Mouse (Mus musculus) hindbrain, embryonic 11.5 days (tissue): ENCODE measurements around the gene Gsx1. TPM values are rescaled to one million over a fixed set of nuclear protein-coding genes. Genes with fewer than 3 reads are reported as not detected.

ENCODE experiments used
- ATAC-seq: fragments of 200-750 bp; cut with Nextera tagmentation; 2 replicates; pipeline ENCODE4 v1.8.0; 2017; ENCODE audit warnings: mild to moderate bottlenecking, moderate TSS enrichment, moderate library complexity; ENCODE audit not compliant: low FRiP score
- DNase-seq: peaks from one replicate; pipeline ENCODE4 v3.0.0-alpha.2; 2015; ENCODE audit warnings: low spot score
- H3K27ac ChIP-seq: fragments of 300-500 bp; sonication (generic); 2 replicates; pipeline ENCODE4 v1.5.1; 2014; ENCODE audit warnings: mild to moderate bottlenecking, low read depth, low read length
- H3K27me3 ChIP-seq: fragments of 300-500 bp; sonication (generic); 2 replicates; pipeline ENCODE4 v1.6.1; 2014; ENCODE audit warnings: mild to moderate bottlenecking, low read length, moderate library complexity, mixed read lengths; ENCODE audit not compliant: control insufficient read depth, insufficient read depth
- H3K36me3 ChIP-seq: fragments of 300-500 bp; sonication (generic); 2 replicates; pipeline ENCODE4 v1.6.1; 2014; ENCODE audit warnings: mild to moderate bottlenecking, low read length, moderate library complexity, mixed read lengths; ENCODE audit not compliant: control insufficient read depth, insufficient read depth
- H3K4me1 ChIP-seq: fragments of 300-500 bp; sonication (generic); replicated peaks from 2 replicates; pipeline ENCODE4 v1.6.1; 2014; ENCODE audit warnings: low read length, mixed read lengths; ENCODE audit not compliant: control insufficient read depth, insufficient read depth
- H3K4me2 ChIP-seq: fragments of 300-500 bp; sonication (generic); replicated peaks from 2 replicates; pipeline ENCODE4 v1.6.1; 2014; ENCODE audit warnings: mild to moderate bottlenecking, low read depth, low read length
- H3K4me3 ChIP-seq: fragments of 300-500 bp; sonication (generic); 2 replicates; pipeline ENCODE4 v1.5.1; 2014; ENCODE audit warnings: low read depth, low read length
- H3K9ac ChIP-seq: fragments of 300-500 bp; sonication (generic); 2 replicates; pipeline ENCODE4 v1.6.1; 2014; ENCODE audit warnings: low read depth, low read length
- H3K9me3 ChIP-seq: fragments of 300-500 bp; sonication (generic); 2 replicates; pipeline ENCODE4 v1.6.1; 2016; ENCODE audit warnings: low read length; ENCODE audit not compliant: control insufficient read depth
- WGBS: fragments of 180-500 bp; shearing (Covaris S2); extraction: QIAGEN DNeasy Blood & Tissue Kit; methylation state at CpG from one replicate; pipeline ENCODE4 v1.1.7; 2014; 5-methylcytosine and 5-hydroxymethylcytosine counted together
- polyA plus RNA-seq: library from polyadenylated mRNA; unstranded; fragments of >200 nt; fragmentation: Nextera tagmentation; extraction: Ambion mirVana; gene quantifications from 2 replicates; pipeline ENCODE4 v1.2.1, GENCODE M21; 2014

Gene Gsx1
- polyA plus RNA-seq, 1 experiment from 2014 or later: 6.7 TPM

- H3K4me3 ChIP-seq: no peak overlapping the region
- no peaks in the 10 kb centered on the region for H3K9me3 ChIP-seq
- no peaks in the 10 kb centered on the region; the same call in 1 of the 2 replicates for H3K27me3 ChIP-seq
- peak; percentile 59; the same call in 1 of the 2 replicates for ATAC-seq
- no peak overlapping the region for H3K27ac ChIP-seq
- H3K36me3 ChIP-seq: no peaks in the 10 kb centered on the region
- no peak overlapping the region for H3K4me2 ChIP-seq
- no peaks in the 10 kb centered on the region for H3K4me1 ChIP-seq
- 61% methylated on average over 7 of the region's 7 CpGs for WGBS
- H3K9ac ChIP-seq: no peak overlapping the region
- no peak for DNase-seq
These were observed 18.4 kb upstream of the Gsx1 start for GRCm38 (mm10) chr5:147170088-147170487.

GRCm38 (mm10) chr5:147174046-147174445 is 14.4 kb upstream of the Gsx1 start:
- DNase-seq: no peak
- Histone ChIP-seq H3K4me2 (no peak overlapping the region), H3K9ac (no peak overlapping the region), H3K4me3 (no peak overlapping the region), H3K36me3 (no peaks in the 10 kb centered on the region), H3K9me3 (no peaks in the 10 kb centered on the region), H3K4me1 (no peaks in the 10 kb centered on the region), H3K27ac (no peak overlapping the region), H3K27me3 (no peaks in the 10 kb centered on the region)
- ATAC-seq: no peak
- WGBS: 90% methylated on average over 3 of the region's 3 CpGs

- WGBS: 14% methylated on average over 13 of the region's 19 CpGs
- H3K9ac ChIP-seq: no peak overlapping the region
- peak; percentile 37 for DNase-seq
These were observed 3.2 kb upstream of the Gsx1 start for GRCm38 (mm10) chr5:147185174-147185915.

GRCm38 (mm10) chr5:147186001-147186431 is 2.5 kb upstream of the Gsx1 start:
- Histone ChIP-seq H3K36me3 (no peaks in the 10 kb centered on the region), H3K9ac (peak overlapping the region; percentile 15; the same call in 1 of the 2 replicates), H3K27ac (peak overlapping the region; percentile 59; the same call in 1 of the 2 replicates), H3K4me3 (peak overlapping the region; percentile 24), H3K9me3 (0 out of 2 replicates have a peak, but pooled peaks cover 3% of the 10 kb centered on the region), H3K4me1 (peaks cover 11% of the 10 kb centered on the region), H3K27me3 (peaks cover 60% of the 10 kb centered on the region), H3K4me2 (peak overlapping the region; percentile 67)
- WGBS: under 1% methylated on average over 26 of the region's 26 CpGs
- DNase-seq: peak; percentile 68
- ATAC-seq: peak; percentile 16; the same call in 1 of the 2 replicates

More at GRCm38 (mm10) chr5:147185174-147185915, 3.2 kb upstream of the Gsx1 start:
- no peak overlapping the region for H3K27ac ChIP-seq
- peaks cover 53% of the 10 kb centered on the region for H3K27me3 ChIP-seq
- H3K36me3 ChIP-seq: no peaks in the 10 kb centered on the region
- no peak for ATAC-seq
- no peak overlapping the region; the same call in none of the 2 replicates for H3K4me3 ChIP-seq
- peak overlapping the region; percentile 67 for H3K4me2 ChIP-seq
- H3K4me1 ChIP-seq: peaks cover 11% of the 10 kb centered on the region
- H3K9me3 ChIP-seq: 0 out of 2 replicates have a peak, but pooled peaks cover 3% of the 10 kb centered on the region

- DNase-seq: peak; percentile 67
- under 1% methylated on average over 37 of the region's 37 CpGs for WGBS
- H3K4me1 ChIP-seq: peaks cover 11% of the 10 kb centered on the region
- H3K4me3 ChIP-seq: peak overlapping the region; percentile 24
- H3K4me2 ChIP-seq: peak overlapping the region; percentile 67
- H3K9ac ChIP-seq: no peak overlapping the region
- H3K9me3 ChIP-seq: 0 out of 2 replicates have a peak, but pooled peaks cover 3% of the 10 kb centered on the region
- ATAC-seq: peak; percentile 61
- H3K27ac ChIP-seq: no peak overlapping the region
- H3K36me3 ChIP-seq: no peaks in the 10 kb centered on the region
- peaks cover 69% of the 10 kb centered on the region for H3K27me3 ChIP-seq
These were observed 1.5 kb upstream of the Gsx1 start for GRCm38 (mm10) chr5:147186781-147187551.

GRCm38 (mm10) chr5:147187552-147188170 is 835 bp upstream of the Gsx1 start:
- Histone ChIP-seq H3K36me3 (no peaks in the 10 kb centered on the region), H3K4me3 (peak overlapping the region; percentile 24), H3K4me1 (peaks cover 11% of the 10 kb centered on the region), H3K27ac (no peak overlapping the region), H3K4me2 (peak overlapping the region; percentile 67), H3K9me3 (0 out of 2 replicates have a peak, but pooled peaks cover 3% of the 10 kb centered on the region), H3K27me3 (peaks cover 76% of the 10 kb centered on the region), H3K9ac (no peak overlapping the region)
- peak; percentile 56 for DNase-seq
- WGBS: 2% methylated on average over 25 of the region's 25 CpGs
- ATAC-seq: no peak

- 2% methylated on average over 27 of the region's 28 CpGs for WGBS
- no peak overlapping the region for H3K27ac ChIP-seq
- peak overlapping the region; percentile 44 for H3K4me3 ChIP-seq
- no peaks in the 10 kb centered on the region for H3K36me3 ChIP-seq
- H3K27me3 ChIP-seq: peaks cover 88% of the 10 kb centered on the region
- H3K4me2 ChIP-seq: peak overlapping the region; percentile 67
- DNase-seq (peak; percentile 54), ATAC-seq (0 out of 2 replicates have a peak, but pooled peaks have one; percentile 11)
- H3K4me1 ChIP-seq: peaks cover 11% of the 10 kb centered on the region
- peak overlapping the region; percentile 53 for H3K9ac ChIP-seq
- no peaks in the 10 kb centered on the region for H3K9me3 ChIP-seq
These were observed 660 bp downstream of the Gsx1 start for GRCm38 (mm10) chr5:147189156-147189555.

GRCm38 (mm10) chr5:147189836-147190602 is 1.5 kb downstream of the Gsx1 start:
- H3K9me3 ChIP-seq: no peaks in the 10 kb centered on the region
- peak overlapping the region; percentile 44 for H3K4me3 ChIP-seq
- peaks cover 11% of the 10 kb centered on the region for H3K4me1 ChIP-seq
- peaks cover 88% of the 10 kb centered on the region for H3K27me3 ChIP-seq
- no peak overlapping the region for H3K27ac ChIP-seq
- peak; percentile 54 for DNase-seq
- H3K36me3 ChIP-seq: no peaks in the 10 kb centered on the region
- ATAC-seq: no peak
- peak overlapping the region; percentile 1; the same call in 1 of the 2 replicates for H3K9ac ChIP-seq
- H3K4me2 ChIP-seq: peak overlapping the region; percentile 67
- WGBS: under 1% methylated on average over 42 of the region's 46 CpGs
